Mouse (Mus musculus) olfactory bulb, adult 2 months (tissue): ENCODE results near the gene Slc22a18.

Source experiments
- CTCF ChIP-seq: fragments of 200-500 bp; IDR thresholded peaks from 2 replicates; pipeline ENCODE4 v1.5.1; 2012; ENCODE audit warnings: low read depth, mild to moderate bottlenecking, low read length, moderate library complexity; ENCODE audit not compliant: insufficient read depth
- POLR2A ChIP-seq: fragments of 200-500 bp; IDR thresholded peaks from 2 replicates; pipeline ENCODE4 v1.6.1; 2012; ENCODE audit warnings: mild to moderate bottlenecking, low read depth, low read length, moderate library complexity; ENCODE audit not compliant: insufficient read depth

- no peak for TF ChIP-seq POLR2A
- TF ChIP-seq CTCF = no peak
Measured at GRCm38 (mm10) chr7:143458963-143459331, 14.6 kb upstream of the Slc22a18 start.
